Mouse (Mus musculus) spleen, adult 2 months (tissue): ENCODE data around the gene Plekhh2.

Experiments used
- CTCF ChIP-seq: fragments of 200-500 bp; IDR thresholded peaks from 2 replicates; pipeline ENCODE4 v1.5.1; 2011; ENCODE audit warnings: mild to moderate bottlenecking, inconsistent platforms; ENCODE audit not compliant: insufficient read depth, insufficient read length, insufficient replicate concordance; ENCODE audit errors: extremely low read depth
- POLR2A ChIP-seq: fragments of 200-500 bp; IDR thresholded peaks from 2 replicates; pipeline ENCODE4 v1.6.1; 2011; ENCODE audit warnings: low read depth, low read length, inconsistent platforms

- TF ChIP-seq CTCF (no peak), POLR2A (no peak)
Measured at GRCm38 (mm10) chr17:84626276-84626856, 114.7 kb downstream of the Plekhh2 start, which contains the start of gene Dync2li1.
